Mouse (Mus musculus) liver, embryonic 13.5 days (tissue): Measurements from ENCODE around the gene Txndc5. TPM values are rescaled to one million over a fixed set of nuclear protein-coding genes. Genes with fewer than 3 reads are reported as not detected.

Experiments used
- ATAC-seq: fragments of 200-750 bp; cut with Nextera tagmentation; 2 replicates; pipeline ENCODE4 v1.8.0; 2017; ENCODE audit warnings: low read depth, mild to moderate bottlenecking, moderate number of reproducible peaks, moderate library complexity
- DNase-seq: peaks from one replicate; pipeline ENCODE4 v3.0.0; 2022
- H3K27ac ChIP-seq: fragments of 300-500 bp; sonication (generic); 2 replicates; pipeline ENCODE4 v1.5.1; 2015; ENCODE audit warnings: moderate library complexity, mild to moderate bottlenecking, inconsistent platforms
- H3K27me3 ChIP-seq: fragments of 300-500 bp; sonication (generic); 2 replicates; pipeline ENCODE4 v1.6.1; 2015; ENCODE audit warnings: mild to moderate bottlenecking, inconsistent platforms
- H3K36me3 ChIP-seq: fragments of 300-500 bp; sonication (generic); 2 replicates; pipeline ENCODE4 v1.6.1; 2015; ENCODE audit warnings: mild to moderate bottlenecking, inconsistent platforms
- H3K4me1 ChIP-seq: fragments of 300-500 bp; sonication (generic); replicated peaks from 2 replicates; pipeline ENCODE4 v1.6.1; 2015; ENCODE audit warnings: inconsistent platforms
- H3K4me2 ChIP-seq: fragments of 300-500 bp; sonication (generic); 2 replicates; pipeline ENCODE4 v1.6.1; 2015; ENCODE audit warnings: inconsistent platforms, mild to moderate bottlenecking, moderate library complexity
- H3K4me3 ChIP-seq: fragments of 300-500 bp; sonication (generic); replicated peaks from 2 replicates; pipeline ENCODE4 v1.5.1; 2015; ENCODE audit warnings: mild to moderate bottlenecking, inconsistent platforms
- H3K9ac ChIP-seq: fragments of 300-500 bp; sonication (generic); 2 replicates; pipeline ENCODE4 v1.6.1; 2015; ENCODE audit warnings: mild to moderate bottlenecking, inconsistent platforms
- H3K9me3 ChIP-seq: fragments of 300-500 bp; sonication (generic); replicated peaks from 2 replicates; pipeline ENCODE4 v1.6.1; 2016; ENCODE audit warnings: inconsistent platforms
- WGBS: fragments of 180-500 bp; shearing (Covaris S2); methylation state at CpG from one replicate; pipeline ENCODE4 v1.1.7; 2015; ENCODE audit not compliant: insufficient replicate concordance; 5-methylcytosine and 5-hydroxymethylcytosine counted together
- polyA plus RNA-seq: library from polyadenylated mRNA; unstranded; fragments of >200 nt; fragmentation: Nextera tagmentation; extraction: Ambion mirVana; gene quantifications from 2 replicates; pipeline ENCODE4 v1.2.1, GENCODE M21; 2015

Txndc5 gene
- polyA plus RNA-seq, 1 experiment from 2014 or later, result 69.2 TPM

- Histone ChIP-seq H3K4me1 (peaks cover 43% of the 10 kb centered on the region), H3K27ac (no peak overlapping the region), H3K9ac (0 out of 2 replicates have a peak overlapping the region, but pooled peaks have one; percentile 17), H3K27me3 (0 out of 2 replicates have a peak, but pooled peaks cover 8% of the 10 kb centered on the region), H3K4me2 (peak overlapping the region; percentile 98), H3K9me3 (no peaks in the 10 kb centered on the region), H3K4me3 (0 out of 2 replicates have a peak overlapping the region, but pooled peaks have one; percentile 76), H3K36me3 (peaks cover 23% of the 10 kb centered on the region)
- 67% methylated on average over 2 of the region's 2 CpGs for WGBS
- DNase-seq (no peak), ATAC-seq (no peak)
Measured at GRCm38 (mm10) chr13:38526116-38526515, 2.5 kb downstream of the Txndc5 start.

- Histone ChIP-seq H3K4me2 (no peak overlapping the region), H3K36me3 (peaks cover 29% of the 10 kb centered on the region), H3K27me3 (0 out of 2 replicates have a peak, but pooled peaks cover 7% of the 10 kb centered on the region), H3K9ac (no peak overlapping the region), H3K27ac (no peak overlapping the region), H3K9me3 (no peaks in the 10 kb centered on the region), H3K4me1 (peaks cover 43% of the 10 kb centered on the region), H3K4me3 (no peak overlapping the region)
- DNase-seq (no peak), ATAC-seq (no peak)
- WGBS, result 71% methylated on average over 3 of the region's 3 CpGs
Measured at GRCm38 (mm10) chr13:38525261-38525660, 3.4 kb downstream of the Txndc5 start.

GRCm38 (mm10) chr13:38523231-38523630, 5.4 kb downstream of the Txndc5 start:
- H3K9me3 ChIP-seq, result no peaks in the 10 kb centered on the region
- H3K27ac ChIP-seq, result no peak overlapping the region
- peaks cover 30% of the 10 kb centered on the region for H3K4me1 ChIP-seq
- no peak for ATAC-seq
- H3K36me3 ChIP-seq, result peaks cover 49% of the 10 kb centered on the region
- no peak for DNase-seq
- H3K27me3 ChIP-seq, result no peaks in the 10 kb centered on the region
- H3K9ac ChIP-seq, result no peak overlapping the region
- no peak overlapping the region for H3K4me3 ChIP-seq
- H3K4me2 ChIP-seq, result no peak overlapping the region
- 86% methylated on average over 11 of the region's 11 CpGs for WGBS

GRCm38 (mm10) chr13:38522056-38522654, 6.5 kb downstream of the Txndc5 start:
- DNase-seq (no peak), ATAC-seq (no peak)
- Histone ChIP-seq H3K27me3 (no peaks in the 10 kb centered on the region), H3K9ac (no peak overlapping the region), H3K36me3 (peaks cover 60% of the 10 kb centered on the region), H3K9me3 (no peaks in the 10 kb centered on the region), H3K4me2 (no peak overlapping the region), H3K4me1 (peaks cover 24% of the 10 kb centered on the region), H3K27ac (no peak overlapping the region), H3K4me3 (no peak overlapping the region)
- 64% methylated on average over 4 of the region's 4 CpGs for WGBS

GRCm38 (mm10) chr13:38520299-38520698, 8.3 kb downstream of the Txndc5 start:
- no peak for ATAC-seq
- Histone ChIP-seq H3K27ac (no peak overlapping the region), H3K4me3 (no peak overlapping the region), H3K27me3 (no peaks in the 10 kb centered on the region), H3K4me2 (no peak overlapping the region), H3K4me1 (peaks cover 7% of the 10 kb centered on the region), H3K36me3 (peaks cover 71% of the 10 kb centered on the region), H3K9ac (no peak overlapping the region), H3K9me3 (no peaks in the 10 kb centered on the region)
- WGBS, result 80% methylated on average over 11 of the region's 11 CpGs
- no peak for DNase-seq

GRCm38 (mm10) chr13:38516582-38516981, 12.0 kb downstream of the Txndc5 start:
- DNase-seq, result no peak
- Histone ChIP-seq H3K4me3 (no peak overlapping the region), H3K4me1 (no peaks in the 10 kb centered on the region; the same call in 1 of the 2 replicates), H3K4me2 (no peak overlapping the region), H3K9me3 (no peaks in the 10 kb centered on the region), H3K27me3 (no peaks in the 10 kb centered on the region), H3K27ac (no peak overlapping the region), H3K9ac (no peak overlapping the region), H3K36me3 (peaks cover 84% of the 10 kb centered on the region)
- 80% methylated on average over 11 of the region's 11 CpGs for WGBS
- no peak for ATAC-seq

- Histone ChIP-seq H3K9me3 (no peaks in the 10 kb centered on the region), H3K4me2 (no peak overlapping the region), H3K4me3 (no peak overlapping the region), H3K9ac (no peak overlapping the region), H3K27ac (no peak overlapping the region), H3K27me3 (no peaks in the 10 kb centered on the region), H3K36me3 (peaks cover 81% of the 10 kb centered on the region), H3K4me1 (no peaks in the 10 kb centered on the region; the same call in 1 of the 2 replicates)
- ATAC-seq (no peak), DNase-seq (no peak)
- 64% methylated on average over 3 of the region's 3 CpGs for WGBS
Measured at GRCm38 (mm10) chr13:38515845-38516244, 12.8 kb downstream of the Txndc5 start.

GRCm38 (mm10) chr13:38515431-38515830, 13.2 kb downstream of the Txndc5 start:
- Histone ChIP-seq H3K4me2 (no peak overlapping the region), H3K9me3 (no peaks in the 10 kb centered on the region), H3K4me1 (no peaks in the 10 kb centered on the region; the same call in 1 of the 2 replicates), H3K4me3 (no peak overlapping the region), H3K27ac (no peak overlapping the region), H3K9ac (no peak overlapping the region), H3K27me3 (no peaks in the 10 kb centered on the region), H3K36me3 (peaks cover 81% of the 10 kb centered on the region)
- WGBS, result 65% methylated on average over 2 of the region's 2 CpGs
- ATAC-seq (no peak), DNase-seq (no peak)

- H3K9me3 ChIP-seq, result no peaks in the 10 kb centered on the region
- peaks cover 81% of the 10 kb centered on the region for H3K36me3 ChIP-seq
- no peaks in the 10 kb centered on the region; the same call in 1 of the 2 replicates for H3K4me1 ChIP-seq
- no peak overlapping the region for H3K4me3 ChIP-seq
- H3K9ac ChIP-seq, result no peak overlapping the region
- ATAC-seq (no peak), DNase-seq (no peak)
- H3K4me2 ChIP-seq, result no peak overlapping the region
- WGBS, result 83% methylated on average over 7 of the region's 7 CpGs
- no peak overlapping the region for H3K27ac ChIP-seq
- H3K27me3 ChIP-seq, result no peaks in the 10 kb centered on the region
Measured at GRCm38 (mm10) chr13:38513921-38514320, 14.7 kb downstream of the Txndc5 start.

- Histone ChIP-seq H3K9ac (no peak overlapping the region), H3K4me1 (no peaks in the 10 kb centered on the region; the same call in 1 of the 2 replicates), H3K27me3 (no peaks in the 10 kb centered on the region), H3K9me3 (no peaks in the 10 kb centered on the region), H3K27ac (no peak overlapping the region), H3K4me2 (no peak overlapping the region), H3K36me3 (peaks cover 75% of the 10 kb centered on the region), H3K4me3 (no peak overlapping the region)
- ATAC-seq, result no peak
- no peak for DNase-seq
- 73% methylated on average over 10 of the region's 10 CpGs for WGBS
Measured at GRCm38 (mm10) chr13:38511979-38512378, 16.6 kb downstream of the Txndc5 start.

- ATAC-seq (no peak), DNase-seq (no peak)
- Histone ChIP-seq H3K9ac (no peak overlapping the region), H3K27me3 (no peaks in the 10 kb centered on the region), H3K4me2 (no peak overlapping the region), H3K27ac (no peak overlapping the region), H3K36me3 (peaks cover 84% of the 10 kb centered on the region), H3K4me3 (no peak overlapping the region), H3K9me3 (no peaks in the 10 kb centered on the region), H3K4me1 (no peaks in the 10 kb centered on the region)
- 78% methylated on average over 8 of the region's 8 CpGs for WGBS
Measured at GRCm38 (mm10) chr13:38509681-38510341, 18.8 kb downstream of the Txndc5 start.

- Histone ChIP-seq H3K27me3 (no peaks in the 10 kb centered on the region), H3K27ac (no peak overlapping the region), H3K9ac (no peak overlapping the region), H3K9me3 (no peaks in the 10 kb centered on the region), H3K4me1 (no peaks in the 10 kb centered on the region), H3K4me2 (no peak overlapping the region), H3K4me3 (no peak overlapping the region), H3K36me3 (peaks cover 85% of the 10 kb centered on the region)
- WGBS, result 79% methylated on average over 10 of the region's 10 CpGs
- DNase-seq (no peak), ATAC-seq (no peak)
Measured at GRCm38 (mm10) chr13:38506936-38507335, 21.7 kb downstream of the Txndc5 start.
